Mouse (Mus musculus) CH12.LX (cell line): ENCODE data around the gene Slc44a4.
A peak's percentile ranks its signal among the peaks of the same experiment; 100 is the strongest.

Source experiments
- BHLHE40 ChIP-seq: IDR thresholded peaks from 2 replicates; pipeline ENCODE4 v1.6.1; 2011; ENCODE audit warnings: mild to moderate bottlenecking, low read depth, low read length, improper control_type of control experiment
- CTCF ChIP-seq, 2 experiments: IDR thresholded peaks in 1 of 2; conservative IDR thresholded peaks in 1 of 2; 2 replicates each; pipeline ENCODE4 v1.5.1; 2011 to 2012; ENCODE audit warnings: low read depth in 2 of 2, low read length in 2 of 2, improper control_type of control experiment in 1 of 2, inconsistent platforms in 1 of 2, mild to moderate bottlenecking in 1 of 2, moderate library complexity in 1 of 2
- GABPA ChIP-seq: IDR thresholded peaks from 2 replicates; pipeline ENCODE4 v1.6.1; 2012; ENCODE audit warnings: low read depth, low read length, improper control_type of control experiment, inconsistent platforms; ENCODE audit not compliant: insufficient replicate concordance
- MAFK ChIP-seq: IDR thresholded peaks from 2 replicates; pipeline ENCODE4 v1.6.1; 2011; ENCODE audit warnings: low read length, improper control_type of control experiment; ENCODE audit not compliant: insufficient replicate concordance
- MAX ChIP-seq: IDR thresholded peaks from 2 replicates; pipeline ENCODE4 v1.6.1; 2011; ENCODE audit warnings: low read length, improper control_type of control experiment
- NRF1 ChIP-seq: IDR thresholded peaks from 2 replicates; pipeline ENCODE4 v1.6.1; 2014; ENCODE audit warnings: low read depth, mild to moderate bottlenecking, inconsistent platforms, low read length, improper control_type of control experiment, moderate library complexity
- ZC3H11A ChIP-seq: IDR thresholded peaks from 2 replicates; pipeline ENCODE4 v1.6.1; 2012; ENCODE audit warnings: low read depth, mild to moderate bottlenecking, inconsistent platforms, low read length, improper control_type of control experiment
- ZNF384 ChIP-seq: IDR thresholded peaks from 2 replicates; pipeline ENCODE4 v1.6.1; 2012; ENCODE audit warnings: low read depth, low read length, improper control_type of control experiment, inconsistent platforms

- no peak for TF ChIP-seq GABPA
- no peak for TF ChIP-seq CTCF (conservative IDR thresholded peaks at IDR 0.05 in 1 of 2, IDR thresholded peaks at IDR 0.05 in 1 of 2; ENCODE audit: low read depth in 2 of 2, low read length in 2 of 2)
- TF ChIP-seq ZNF384, result no peak
- TF ChIP-seq MAX, result no peak
- no peak for TF ChIP-seq NRF1
- TF ChIP-seq BHLHE40, result 0 out of 2 replicates have a peak, but pooled peaks have one; percentile 17
- TF ChIP-seq MAFK, result no peak
- TF ChIP-seq ZC3H11A, result no peak
These were observed 24.1 kb upstream of the Slc44a4 start for GRCm38 (mm10) chr17:34890074-34890743.
